Mouse (Mus musculus) erythroblast, embryonic 14.5 days (primary cell): ENCODE measurements at regions not wholly inside any gene's neighbourhood (a gene's known extent, or its start where the extent isn't known, plus 50 kb on each side); places are given as distances from the start of the nearest gene placed in this dataset.

Experiments
- GATA1 ChIP-seq: IDR thresholded peaks from 2 replicates; pipeline ENCODE4 v1.6.1; 2012; ENCODE audit warnings: low read length, inconsistent platforms, mixed read lengths
- TAL1 ChIP-seq: IDR thresholded peaks from 3 replicates; pipeline ENCODE4 v1.6.1; 2012; ENCODE audit warnings: low read length, inconsistent platforms, mixed read lengths

DNA sequence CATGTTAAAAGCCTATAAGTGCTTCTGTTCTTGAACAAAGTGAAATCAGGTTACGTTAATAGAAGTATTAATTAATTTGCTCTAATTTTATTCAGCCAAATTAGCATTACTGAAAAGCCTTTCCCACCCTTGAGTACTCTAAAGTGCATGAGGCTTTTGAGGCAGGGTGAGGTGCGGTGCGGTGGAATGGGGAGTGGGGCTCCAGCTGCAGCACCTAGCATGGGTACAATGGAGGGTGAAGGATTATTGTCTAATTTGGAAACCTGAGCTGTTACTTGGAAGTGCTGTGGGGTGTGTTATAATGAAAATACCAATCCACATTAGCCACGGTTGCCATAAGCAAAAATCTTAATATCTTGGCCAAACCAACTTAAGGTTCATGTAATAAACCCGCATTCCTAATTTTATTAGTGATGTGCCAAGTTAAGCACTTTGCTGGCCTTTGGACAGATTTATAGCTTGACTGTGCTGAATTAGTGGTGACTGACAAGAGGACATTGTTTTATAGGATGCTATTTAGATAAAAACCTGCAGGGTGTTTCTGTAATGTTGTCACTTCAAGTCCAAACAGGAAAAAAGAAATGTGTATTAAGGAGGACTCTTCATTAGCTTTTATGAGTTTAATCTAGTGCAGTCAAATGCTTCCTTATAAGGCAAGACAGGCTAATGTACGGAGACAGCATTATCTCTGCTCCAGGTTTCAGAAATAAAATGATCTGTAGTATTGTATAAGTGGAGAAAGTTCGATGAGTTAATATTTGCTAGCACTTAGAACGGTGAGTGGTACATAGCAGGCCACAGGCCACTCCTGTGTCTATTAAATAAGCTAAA lies 382.2 kb downstream of the Lmo4 start:
- TF ChIP-seq GATA1 (no peak), TAL1 (no peak)
